Mouse (Mus musculus): ENCODE results near the gene Upf2. TPM values are rescaled to one million over a fixed set of nuclear protein-coding genes. Genes with fewer than 3 reads are reported as not detected.

The Upf2 gene
- polyA plus RNA-seq, 1 experiment from 2014 or later: 5.8 TPM

- 71% methylated on average over 3 of the region's 3 CpGs for WGBS
- H3K27me3 ChIP-seq (replicated peaks; ENCODE audit: insufficient read depth, low read length): no peaks in the 10 kb centered on the region
- H3K9me3 ChIP-seq (ENCODE audit: low read length): no peaks in the 10 kb centered on the region
- TF ChIP-seq EP300 (IDR thresholded peaks at IDR 0.05) (no peak), CTCF (IDR thresholded peaks at IDR 0.05) (no peak)
- no peak overlapping the region; the same call in 1 of the 2 replicates for H3K27ac ChIP-seq (ENCODE audit: low read length)
- H3K36me3 ChIP-seq (ENCODE audit: insufficient read depth, low read length): peaks cover 22% of the 10 kb centered on the region; the same call in 1 of the 2 replicates
- ATAC-seq: no peak
- H3K9ac ChIP-seq (replicated peaks; ENCODE audit: low read depth): no peak overlapping the region
- no peaks in the 10 kb centered on the region for H3K4me1 ChIP-seq (ENCODE audit: insufficient read depth, low read depth, low read length)
- no peak for DNase-seq (ENCODE audit: low spot score)
- no peak overlapping the region for H3K4me2 ChIP-seq (replicated peaks; ENCODE audit: low read depth, low read length)
- H3K4me3 ChIP-seq (ENCODE audit: low read depth, low read length): no peak overlapping the region
Observed at GRCm38 (mm10) chr2:6049018-6049417, 97.7 kb downstream of the Upf2 start.

DNA sequence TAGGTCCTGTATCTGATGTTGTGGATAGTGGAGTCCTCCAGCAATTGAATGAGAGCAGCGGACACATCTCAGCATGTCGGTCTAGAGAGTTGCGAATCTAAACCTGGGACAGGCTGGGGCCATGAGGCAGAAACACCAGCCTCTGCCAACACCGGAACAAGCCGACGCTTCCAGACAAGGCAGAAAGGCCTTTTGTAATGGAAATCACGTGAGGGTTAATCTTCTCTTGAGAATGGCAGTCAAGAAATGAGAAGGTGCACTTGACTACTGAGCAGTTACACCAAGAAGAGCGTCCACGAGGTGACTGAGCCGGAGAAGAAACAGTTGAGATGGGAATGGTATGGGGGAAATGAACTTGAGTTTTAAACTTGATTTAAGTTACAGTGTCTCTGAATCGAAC is 104.2 kb downstream of the Upf2 start:
- no peak overlapping the region for H3K4me3 ChIP-seq (ENCODE audit: low read depth, low read length)
- H3K4me2 ChIP-seq (replicated peaks; ENCODE audit: low read depth, low read length): no peak overlapping the region
- peaks cover 19% of the 10 kb centered on the region; the same call in 1 of the 2 replicates for H3K36me3 ChIP-seq (ENCODE audit: insufficient read depth, low read length)
- H3K9ac ChIP-seq (replicated peaks; ENCODE audit: low read depth): no peak overlapping the region
- WGBS: 88% methylated on average over 11 of the region's 11 CpGs
- no peaks in the 10 kb centered on the region for H3K9me3 ChIP-seq (ENCODE audit: low read length)
- ATAC-seq: no peak
- no peaks in the 10 kb centered on the region for H3K27me3 ChIP-seq (replicated peaks; ENCODE audit: insufficient read depth, low read length)
- TF ChIP-seq CTCF (IDR thresholded peaks at IDR 0.05): no peak
- H3K27ac ChIP-seq (ENCODE audit: low read length): no peak overlapping the region
- no peak for DNase-seq (ENCODE audit: low spot score)
- no peaks in the 10 kb centered on the region for H3K4me1 ChIP-seq (ENCODE audit: insufficient read depth, low read depth, low read length)

GRCm38 (mm10) chr2:6056518-6056917 is 105.2 kb downstream of the Upf2 start:
- DNase-seq (ENCODE audit: low spot score) (no peak), ATAC-seq (no peak)
- Histone ChIP-seq H3K9ac (replicated peaks; ENCODE audit: low read depth) (no peak overlapping the region), H3K27ac (ENCODE audit: low read length) (no peak overlapping the region), H3K27me3 (replicated peaks; ENCODE audit: insufficient read depth, low read length) (no peaks in the 10 kb centered on the region), H3K36me3 (ENCODE audit: insufficient read depth, low read length) (peaks cover 12% of the 10 kb centered on the region; the same call in 1 of the 2 replicates), H3K4me2 (replicated peaks; ENCODE audit: low read depth, low read length) (no peak overlapping the region), H3K4me1 (ENCODE audit: insufficient read depth, low read depth, low read length) (no peaks in the 10 kb centered on the region), H3K4me3 (ENCODE audit: low read depth, low read length) (no peak overlapping the region), H3K9me3 (ENCODE audit: low read length) (no peaks in the 10 kb centered on the region)
- TF ChIP-seq CTCF (IDR thresholded peaks at IDR 0.05): no peak
- no peak for TF ChIP-seq EP300 (IDR thresholded peaks at IDR 0.05)
- WGBS: 85% methylated on average over 3 of the region's 3 CpGs

- no peak overlapping the region for H3K9ac ChIP-seq (replicated peaks; ENCODE audit: low read depth)
- H3K9me3 ChIP-seq (ENCODE audit: low read length): no peaks in the 10 kb centered on the region
- no peak for TF ChIP-seq EP300 (IDR thresholded peaks at IDR 0.05)
- TF ChIP-seq CTCF (IDR thresholded peaks at IDR 0.05): no peak
- no peaks in the 10 kb centered on the region for H3K4me1 ChIP-seq (ENCODE audit: insufficient read depth, low read depth, low read length)
- H3K27ac ChIP-seq (ENCODE audit: low read length): no peak overlapping the region
- H3K27me3 ChIP-seq (replicated peaks; ENCODE audit: insufficient read depth, low read length): no peaks in the 10 kb centered on the region
- ATAC-seq: no peak
- no peak overlapping the region for H3K4me2 ChIP-seq (replicated peaks; ENCODE audit: low read depth, low read length)
- no peak for DNase-seq (ENCODE audit: low spot score)
- 62% methylated on average over 2 of the region's 2 CpGs for WGBS
- no peak overlapping the region for H3K4me3 ChIP-seq (ENCODE audit: low read depth, low read length)
- no peaks in the 10 kb centered on the region for H3K36me3 ChIP-seq (ENCODE audit: insufficient read depth, low read length)
Observed at GRCm38 (mm10) chr2:6059291-6059690, 108.0 kb downstream of the Upf2 start.

- Histone ChIP-seq H3K4me3 (ENCODE audit: low read depth, low read length) (no peak overlapping the region), H3K9ac (replicated peaks; ENCODE audit: low read depth) (no peak overlapping the region), H3K27ac (ENCODE audit: low read length) (no peak overlapping the region), H3K4me2 (replicated peaks; ENCODE audit: low read depth, low read length) (no peak overlapping the region), H3K9me3 (ENCODE audit: low read length) (no peaks in the 10 kb centered on the region), H3K36me3 (ENCODE audit: insufficient read depth, low read length) (no peaks in the 10 kb centered on the region), H3K27me3 (replicated peaks; ENCODE audit: insufficient read depth, low read length) (no peaks in the 10 kb centered on the region), H3K4me1 (ENCODE audit: insufficient read depth, low read depth, low read length) (no peaks in the 10 kb centered on the region)
- DNase-seq (ENCODE audit: low spot score) (no peak), ATAC-seq (no peak)
- TF ChIP-seq CTCF (IDR thresholded peaks at IDR 0.05) (no peak), EP300 (IDR thresholded peaks at IDR 0.05) (no peak)
- WGBS: 73% methylated on average over 10 of the region's 10 CpGs
Observed at GRCm38 (mm10) chr2:6060071-6060804, 109.0 kb downstream of the Upf2 start.

- DNase-seq (ENCODE audit: low spot score): no peak
- H3K4me3 ChIP-seq (ENCODE audit: low read depth, low read length): no peak overlapping the region
- no peaks in the 10 kb centered on the region for H3K27me3 ChIP-seq (replicated peaks; ENCODE audit: insufficient read depth, low read length)
- ATAC-seq: no peak
- 86% methylated on average over 6 of the region's 6 CpGs for WGBS
- H3K9ac ChIP-seq (replicated peaks; ENCODE audit: low read depth): no peak overlapping the region
- peaks cover 3% of the 10 kb centered on the region; the same call in 1 of the 2 replicates for H3K4me1 ChIP-seq (ENCODE audit: insufficient read depth, low read depth, low read length)
- H3K27ac ChIP-seq (ENCODE audit: low read length): no peak overlapping the region
- no peaks in the 10 kb centered on the region for H3K36me3 ChIP-seq (ENCODE audit: insufficient read depth, low read length)
- H3K9me3 ChIP-seq (ENCODE audit: low read length): no peaks in the 10 kb centered on the region
- H3K4me2 ChIP-seq (replicated peaks; ENCODE audit: low read depth, low read length): no peak overlapping the region
- TF ChIP-seq EP300 (IDR thresholded peaks at IDR 0.05): no peak
- no peak for TF ChIP-seq CTCF (IDR thresholded peaks at IDR 0.05)
Observed at GRCm38 (mm10) chr2:6067341-6067740, 116.1 kb downstream of the Upf2 start.

Data from lung, postnatal 0 days (tissue).